Mouse (Mus musculus): ENCODE measurements around the gene Tmbim1.
A peak's percentile ranks its signal among the peaks of the same experiment; 100 is the strongest.

DNA sequence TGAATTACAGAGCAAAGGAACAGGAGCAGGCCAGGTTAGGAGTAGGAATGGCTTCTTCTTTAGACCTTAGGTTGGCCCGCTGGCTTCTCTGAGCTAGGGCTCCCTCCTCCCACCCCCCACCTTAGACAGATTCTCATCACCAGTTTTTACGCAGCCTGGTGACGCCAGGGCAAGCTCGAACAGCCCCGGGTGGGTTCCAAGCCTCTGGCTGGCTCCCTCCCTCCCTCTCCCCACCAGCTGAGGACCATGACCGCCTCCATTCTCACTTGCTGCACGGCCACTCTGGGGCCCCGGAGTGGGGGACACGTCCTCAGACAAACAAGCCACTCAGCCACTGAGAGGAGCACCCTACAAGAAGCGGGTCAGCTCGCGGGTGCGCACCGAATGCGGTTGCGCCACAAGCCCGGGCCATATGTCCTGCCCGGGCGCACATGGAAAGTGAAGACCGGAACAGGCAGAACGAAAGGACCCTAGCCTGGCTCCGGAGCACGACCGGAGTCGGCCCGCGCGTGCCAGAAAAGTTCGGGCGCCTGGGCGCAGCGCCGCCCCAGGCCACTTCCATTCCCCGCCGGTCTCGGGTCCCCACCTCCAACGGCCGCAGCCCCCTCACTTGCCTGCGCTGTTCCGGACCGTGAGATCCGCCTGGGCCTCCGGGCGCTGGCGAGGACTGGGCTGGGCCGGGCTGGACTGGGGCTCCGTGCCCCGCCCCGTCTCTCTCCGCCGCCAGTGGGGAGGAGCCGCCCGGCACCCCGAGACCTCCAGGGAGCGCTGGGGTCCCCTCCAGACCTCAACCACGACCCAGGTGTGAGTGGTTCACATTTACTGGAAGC lies 1.7 kb downstream of the Tmbim1 start:
- TF ChIP-seq CTCF (IDR thresholded peaks at IDR 0.05) (peak; percentile 25; the same call in 1 of the 2 replicates), EP300 (IDR thresholded peaks at IDR 0.05) (no peak)
